8 mouse cellular contexts compared by ENCODE assay signal in genomic region chr11:86484101-86484868, GRCm38 (mm10). TPM values are rescaled to one million over a fixed set of nuclear protein-coding genes. Genes with fewer than 3 reads are reported as not detected.
DNase-seq lines count a peak whose midpoint lies in the region; ATAC-seq lines count a peak whose summit lies in the region.

Gene Rnft1 (plus strand): TSS chr11:86484657.

- peak; percentile 99 to 100 for DNase-seq in adrenal gland, adult (ENCODE audit: inconsistent age in 2 of 2, low spot score in 1 of 2)
- peak; percentile 99 for DNase-seq in embryo, embryonic 10.5 days (ENCODE audit: low spot score)
- peak; percentile 100 for DNase-seq in gastrocnemius, postnatal 14 days
- peak; percentile 94 to 100 for DNase-seq in left cerebral cortex, postnatal 10 days (ENCODE audit: extremely low spot score in 1 of 2, low spot score in 2 of 2)
- peak; percentile 98 for DNase-seq in right cerebral cortex, postnatal 25 days
- DNase-seq in urinary bladder, postnatal 4 days (ENCODE audit: low spot score in 2 of 2): peak; percentile 98 to 99

- peak; percentile 93 for ATAC-seq in inflammation-experienced regulatory T-cells, adult 6 months
- ATAC-seq in megakaryocyte-erythroid progenitor cell, adult 5-6 weeks (replicated peaks; ENCODE audit: low FRiP score, low TSS enrichment, poor library complexity, severe bottlenecking): peak; percentile 99

- intact Hi-C loops in gastrocnemius, postnatal 14 days (cut with DNase I; ENCODE audit: low total_unique reads): no loop called here
- intact Hi-C loops in left cerebral cortex, postnatal 10 days (cut with DNase I): loop anchor here (10.0 kb wide), 1 partner anchor 229 kb away; the partner anchor contains the start of gene Ints2

RNA-seq across cellular contexts. Expression of gene Rnft1, which starts in this region (rescaled TPM):
- total RNA-seq in gastrocnemius, postnatal 14 days (2021): 10 to 100 TPM; 38.4 to 54.9 TPM
- polyA plus RNA-seq in inflammation-experienced regulatory T-cells, adult 6 months (2017; shearing (Covaris generic)): 10 to 100 TPM; 54.8 to 62.4 (median 55.9) TPM
- total RNA-seq in left cerebral cortex, postnatal 10 days (2021): 10 to 100 TPM; 21.4 to 21.6 TPM
- total RNA-seq in megakaryocyte-erythroid progenitor cell, adult 5-6 weeks (2014; fragmentation: Nextera tagmentation): 6.9 and 11.3 TPM in 2 replicates
- total RNA-seq in megakaryocyte-erythroid progenitor cell, adult 5-6 weeks (2017): 8.4 and 13.1 TPM in 2 replicates

Comparison
In these comparisons a context has a peak if more than half of its experiments do, and no peak if none do; other contexts are left out.
1. Peak in every context shown above with its lines: DNase-seq and ATAC-seq.